Mouse (Mus musculus) granulocyte monocyte progenitor cell, adult 5-6 weeks (primary cell): ENCODE measurements around the gene Gstp1. TPM values are rescaled to one million over a fixed set of nuclear protein-coding genes. Genes with fewer than 3 reads are reported as not detected.
"Not testable (repeated sequence)": the region's sequence is repeated elsewhere in the genome, so short reads cannot be mapped to it uniquely, and the experiment has no call there.

Experiments
- ATAC-seq: replicated peaks from 2 replicates; pipeline ENCODE4 v1.8.0; 2016; ENCODE audit warnings: mild to moderate bottlenecking, moderate TSS enrichment, inconsistent platforms; ENCODE audit not compliant: poor library complexity, severe bottlenecking
- total RNA-seq, 2 experiments: library from RNA; stranded (forward) in 1 of 2; stranded (reverse) in 1 of 2; fragments of 200-712, 200-1000 nt in 1 of 2; fragments of >200 nt in 1 of 2; fragmentation: Nextera tagmentation in 1 of 2; gene quantifications; 2 replicates each; pipeline ENCODE4 v1.2.3; 2014 to 2017

Gstp1 gene
- total RNA-seq, 2 experiments from 2014 or later, result 120 to 235 TPM

GRCm38 (mm10) chr19:4060899-4061465 is 23.2 kb upstream of the Gstp1 start:
- ATAC-seq, result peak; percentile 35

GRCm38 (mm10) chr19:4060044-4060898 is 22.5 kb upstream of the Gstp1 start:
- not testable (repeated sequence) for ATAC-seq

- ATAC-seq, result peak; percentile 79
Measured at GRCm38 (mm10) chr19:4059069-4059740, 21.4 kb upstream of the Gstp1 start, which contains the start of gene Gstp3. Gene Gstp3 (minus strand): TSS chr19:4059569.

GRCm38 (mm10) chr19:4058581-4058980 is 20.8 kb upstream of the Gstp1 start:
- no peak for ATAC-seq

- ATAC-seq, result no peak
Measured at GRCm38 (mm10) chr19:4057962-4058361, 20.2 kb upstream of the Gstp1 start.

GRCm38 (mm10) chr19:4057389-4057788 is 19.6 kb upstream of the Gstp1 start:
- no peak for ATAC-seq

GRCm38 (mm10) chr19:4056727-4057126 is 18.9 kb upstream of the Gstp1 start:
- ATAC-seq, result no peak

GRCm38 (mm10) chr19:4055947-4056693 is 18.3 kb upstream of the Gstp1 start:
- no peak for ATAC-seq

- ATAC-seq, result no peak
Measured at GRCm38 (mm10) chr19:4055216-4055946, 17.6 kb upstream of the Gstp1 start.

- no peak for ATAC-seq
Measured at GRCm38 (mm10) chr19:4054613-4055012, 16.8 kb upstream of the Gstp1 start.

GRCm38 (mm10) chr19:4052516-4053030 is 14.8 kb upstream of the Gstp1 start:
- no peak for ATAC-seq

- ATAC-seq, result peak; percentile 40; the same call in 1 of the 2 replicates
Measured at GRCm38 (mm10) chr19:4051741-4052515, 14.1 kb upstream of the Gstp1 start.

- ATAC-seq, result no peak
Measured at GRCm38 (mm10) chr19:4051016-4051415, 13.2 kb upstream of the Gstp1 start.

GRCm38 (mm10) chr19:4049069-4049468 is 11.3 kb upstream of the Gstp1 start:
- not testable (repeated sequence) for ATAC-seq

GRCm38 (mm10) chr19:4047859-4048258 is 10.1 kb upstream of the Gstp1 start:
- ATAC-seq, result peak; percentile 38

GRCm38 (mm10) chr19:4046866-4047254 is 9.1 kb upstream of the Gstp1 start:
- no peak for ATAC-seq

GRCm38 (mm10) chr19:4045966-4046865 is 8.4 kb upstream of the Gstp1 start, which contains the start of gene Gstp2:
Gene Gstp2 (minus strand): TSS chr19:4046023.
- peak; percentile 72 for ATAC-seq

- not testable (repeated sequence) for ATAC-seq
Measured at GRCm38 (mm10) chr19:4044109-4044508, 6.3 kb upstream of the Gstp1 start.
